Mouse (Mus musculus): ENCODE results near the gene AL731706.1. TPM values are rescaled to one million over a fixed set of nuclear protein-coding genes. Genes with fewer than 3 reads are reported as not detected.

The AL731706.1 gene
- polyA plus RNA-seq, 1 experiment, result 1.7 TPM

DNA sequence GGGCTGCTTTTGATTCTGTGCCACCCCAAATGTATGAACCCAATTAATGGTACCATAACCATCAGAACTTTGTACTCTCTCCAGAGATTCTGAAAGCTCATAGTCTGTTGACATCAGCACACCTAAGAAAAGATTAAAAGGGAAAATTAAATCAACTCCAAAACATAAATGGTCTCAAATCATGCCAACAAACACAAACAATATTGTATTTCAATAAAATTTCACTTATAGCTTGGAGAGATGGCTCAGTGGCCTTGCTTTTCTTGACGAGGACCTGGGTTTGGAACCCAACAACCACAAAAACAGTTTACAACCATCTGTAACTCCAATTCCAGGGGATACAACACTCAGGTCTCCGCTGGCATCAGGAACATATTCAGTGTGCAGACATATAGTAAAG lies 5.6 kb downstream of the AL731706.1 start, which contains the start of gene AL731706.2:
Gene AL731706.2, minus strand, starts transcription at position 101 of the 400 bp plus-strand sequence.
- TF ChIP-seq GATA1 (IDR thresholded peaks at IDR 0.05; ENCODE audit: low read length), result no peak

DNA sequence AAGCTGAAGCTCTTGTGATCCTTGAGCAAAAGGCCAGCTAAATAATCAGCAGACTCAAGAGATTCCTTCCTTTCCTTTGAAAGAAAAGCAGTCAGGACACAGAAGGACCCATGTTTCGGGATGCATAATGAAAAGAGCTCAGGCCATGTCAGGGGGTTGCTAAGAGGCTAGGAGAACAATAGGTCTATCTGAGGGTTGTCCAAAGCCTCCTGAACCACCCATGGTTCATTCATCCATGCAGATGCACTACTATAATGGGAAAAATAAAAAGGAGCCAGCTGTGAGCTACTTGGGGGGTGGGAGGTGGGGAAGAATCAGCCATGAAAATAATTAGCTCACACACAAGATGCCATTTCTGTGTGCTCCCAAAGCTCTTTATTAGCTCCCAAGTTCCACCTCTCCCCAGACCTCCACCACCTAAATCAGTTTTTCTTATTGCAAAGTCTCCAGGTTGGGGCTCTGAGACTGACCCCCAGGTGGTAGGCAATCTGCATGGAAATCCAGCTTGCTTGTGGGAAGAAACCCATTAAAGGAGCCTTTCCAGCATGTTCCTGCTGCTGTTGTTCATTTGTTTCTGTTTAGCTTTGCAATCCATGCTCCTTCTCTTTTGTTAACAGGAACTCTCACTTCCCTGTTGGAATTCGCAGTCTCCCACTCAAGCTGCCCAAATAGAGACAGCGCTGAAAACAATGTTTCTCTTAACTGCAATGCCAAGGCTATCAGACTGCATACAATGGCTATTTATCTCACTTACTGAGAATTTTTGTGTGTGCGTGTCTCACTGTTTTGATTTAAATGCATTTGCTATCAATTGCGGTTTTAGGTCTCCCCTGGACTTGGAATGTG lies 36.4 kb downstream of the AL731706.1 start:
- no peak for TF ChIP-seq GATA1 (IDR thresholded peaks at IDR 0.05; ENCODE audit: low read length)

DNA sequence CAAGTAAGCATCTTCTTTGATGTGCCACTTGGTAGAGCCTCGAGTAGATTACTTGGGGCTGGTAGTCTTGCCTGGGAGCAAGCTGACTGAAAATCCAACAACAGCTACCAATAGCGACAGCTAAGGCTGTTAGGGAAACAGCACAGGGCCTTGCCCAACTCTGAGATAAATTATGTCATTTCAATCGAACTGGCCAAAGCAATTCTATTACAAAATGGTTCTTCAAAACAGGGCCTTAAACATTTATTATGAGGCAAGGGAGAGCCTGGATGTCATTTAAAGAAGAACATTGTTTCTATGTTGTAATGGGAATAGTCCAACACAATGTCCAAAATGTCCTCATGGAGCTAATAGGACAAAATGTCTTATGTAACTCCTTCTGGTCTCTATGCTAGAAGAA lies 40.8 kb downstream of the AL731706.1 start:
- no peak for TF ChIP-seq GATA1 (IDR thresholded peaks at IDR 0.05; ENCODE audit: low read length)

DNA sequence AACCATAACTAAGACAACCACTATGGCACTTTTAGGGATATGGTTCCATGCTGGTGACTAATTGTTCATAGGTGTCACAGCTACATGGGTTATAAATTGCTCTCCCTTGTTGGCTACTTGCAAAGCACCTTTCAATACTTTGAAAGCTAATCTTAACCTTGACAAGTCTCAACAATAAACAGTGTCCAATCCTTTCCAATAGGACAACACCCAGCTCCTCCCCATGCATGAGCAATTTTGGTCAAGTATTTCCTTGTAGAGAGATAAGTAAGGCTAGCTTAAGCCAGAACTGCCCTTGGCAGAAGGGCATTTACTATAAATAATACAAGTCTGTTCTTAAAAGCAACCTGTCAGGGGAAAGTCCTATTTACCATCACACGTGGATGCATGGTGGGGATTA lies 53.2 kb downstream of the AL731706.1 start:
- TF ChIP-seq GATA1 (IDR thresholded peaks at IDR 0.05; ENCODE audit: low read length), result no peak

DNA sequence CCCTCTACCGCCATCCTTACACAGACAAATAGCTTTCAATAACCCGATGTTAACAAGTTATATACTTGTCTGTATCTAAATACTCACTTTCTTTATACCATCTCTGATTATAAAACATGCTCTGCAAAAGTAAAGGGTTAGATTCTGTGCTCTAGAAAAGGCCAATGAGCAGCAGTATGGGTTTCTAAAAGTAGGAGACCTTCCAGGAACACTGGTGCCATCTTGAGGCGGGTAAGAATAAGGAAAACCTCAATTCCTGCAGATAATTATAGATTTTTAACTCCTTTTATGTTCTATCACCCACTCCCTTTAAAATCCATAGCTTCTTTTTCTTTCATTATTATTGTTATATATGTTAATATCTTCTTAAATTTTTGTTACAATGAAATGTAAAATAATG lies 55.3 kb downstream of the AL731706.1 start:
- TF ChIP-seq GATA1 (IDR thresholded peaks at IDR 0.05; ENCODE audit: low read length), result no peak

DNA sequence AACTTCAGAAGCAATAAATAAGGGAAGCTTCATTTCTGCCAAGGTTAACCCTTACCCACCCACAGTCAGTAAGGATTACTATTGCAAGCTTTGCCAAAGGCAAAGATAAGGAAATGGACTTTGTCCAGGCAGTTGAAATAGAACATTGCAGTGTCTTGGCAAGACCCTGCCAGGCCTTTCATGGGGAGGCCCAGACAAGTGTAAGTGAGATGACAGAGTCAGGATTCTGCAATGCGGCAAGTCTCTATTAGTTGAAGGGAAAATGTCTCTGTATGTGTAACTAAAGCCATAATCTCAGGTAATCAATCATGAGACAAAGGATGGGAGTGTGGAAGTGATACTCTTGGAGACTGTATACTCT lies 56.5 kb downstream of the AL731706.1 start:
- no peak for TF ChIP-seq GATA1 (IDR thresholded peaks at IDR 0.05; ENCODE audit: low read length)

DNA sequence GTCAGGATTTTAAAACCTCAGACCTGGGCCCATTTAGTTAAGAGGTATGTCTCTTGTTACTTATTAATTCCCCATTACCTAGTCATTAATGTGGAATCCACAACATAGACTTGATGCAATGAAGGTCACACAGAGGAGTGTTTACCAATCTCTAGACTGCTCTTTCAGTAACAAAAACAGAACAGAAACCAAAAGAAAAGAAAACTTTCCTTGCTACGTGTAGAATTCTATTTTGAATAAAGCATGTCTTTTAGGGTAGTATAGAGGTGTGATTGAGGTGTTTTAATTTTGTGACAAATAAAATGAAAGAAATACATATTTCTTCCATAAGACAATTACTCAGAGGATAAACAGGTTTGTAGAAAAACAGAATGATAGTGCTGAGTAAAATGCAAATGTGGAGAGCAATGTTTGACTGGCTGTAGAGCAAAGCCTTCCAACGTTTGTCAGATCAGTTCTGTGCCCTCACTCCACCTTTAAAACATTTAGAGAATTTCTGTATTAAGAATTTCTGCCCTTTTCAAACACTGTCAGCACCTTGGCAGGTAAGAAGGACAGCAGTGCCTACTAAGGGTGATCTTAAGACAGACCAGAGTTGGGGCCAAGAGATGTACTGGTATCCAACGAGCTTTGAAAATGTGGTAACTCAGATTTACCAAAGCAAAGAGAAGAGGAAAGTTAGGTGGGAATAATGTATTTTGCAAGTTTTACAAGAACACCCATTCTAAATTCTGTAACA lies 57.0 kb downstream of the AL731706.1 start:
- no peak for TF ChIP-seq GATA1 (IDR thresholded peaks at IDR 0.05; ENCODE audit: low read length)

DNA sequence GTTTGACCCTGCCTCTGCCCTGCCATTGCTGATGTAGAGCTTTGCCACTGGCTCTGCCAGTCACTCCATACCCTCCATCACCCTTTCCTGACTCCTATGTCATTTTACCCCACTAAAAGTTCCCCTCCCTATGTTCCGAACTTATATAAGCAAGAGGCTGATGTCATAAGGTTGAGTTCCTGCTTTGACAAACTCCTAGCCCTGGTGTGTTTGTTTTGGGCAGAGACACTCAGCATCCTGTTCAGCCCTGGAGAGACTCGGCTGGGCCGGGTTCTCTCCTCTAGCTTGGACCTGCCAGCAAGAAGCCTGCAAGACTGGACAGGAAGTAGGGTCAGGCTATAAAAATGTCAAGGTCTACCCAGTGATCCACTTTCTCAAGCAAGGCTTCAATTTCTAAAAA lies 58.3 kb downstream of the AL731706.1 start:
- no peak for TF ChIP-seq GATA1 (IDR thresholded peaks at IDR 0.05; ENCODE audit: low read length)

Other genes with a start within 250 kb of the AL731706.1 start
- not detected in 2 replicates for gene Snap25, start 177.9 kb downstream of the AL731706.1 start, polyA plus RNA-seq (2012)
- gene AL731706.2, start 5.7 kb downstream of the AL731706.1 start, polyA plus RNA-seq (2012), result not detected in 2 replicates
- gene Slx4ip, start 171 bp downstream of the AL731706.1 start, polyA plus RNA-seq (2012), result 0.43 and 0.55 TPM in 2 replicates
- gene Mkks, start within 50 bp of the AL731706.1 start, polyA plus RNA-seq (2012), result 0.11 and 0.22 TPM in 2 replicates
- not detected in 2 replicates for gene Jag1, start 225.3 kb upstream of the AL731706.1 start, polyA plus RNA-seq (2012)

All from G1E-ER4 (cell line).